Mouse (Mus musculus): Measurements from ENCODE around the gene Arhgef2.

- TF ChIP-seq POLR2A (IDR thresholded peaks at IDR 0.05; ENCODE audit: extremely low read depth, insufficient read depth, low read length) (no peak), CTCF (IDR thresholded peaks at IDR 0.05; ENCODE audit: extremely low read depth, insufficient read depth, low read length) (no peak)
Observed at GRCm38 (mm10) chr3:88647076-88647475, 41.3 kb downstream of the Arhgef2 start.

All from cortical plate, adult 2 months (tissue).